Mouse (Mus musculus): ENCODE data around the gene Flt4.
A peak's percentile ranks its signal among the peaks of the same experiment; 100 is the strongest.

The Flt4 gene

DNA sequence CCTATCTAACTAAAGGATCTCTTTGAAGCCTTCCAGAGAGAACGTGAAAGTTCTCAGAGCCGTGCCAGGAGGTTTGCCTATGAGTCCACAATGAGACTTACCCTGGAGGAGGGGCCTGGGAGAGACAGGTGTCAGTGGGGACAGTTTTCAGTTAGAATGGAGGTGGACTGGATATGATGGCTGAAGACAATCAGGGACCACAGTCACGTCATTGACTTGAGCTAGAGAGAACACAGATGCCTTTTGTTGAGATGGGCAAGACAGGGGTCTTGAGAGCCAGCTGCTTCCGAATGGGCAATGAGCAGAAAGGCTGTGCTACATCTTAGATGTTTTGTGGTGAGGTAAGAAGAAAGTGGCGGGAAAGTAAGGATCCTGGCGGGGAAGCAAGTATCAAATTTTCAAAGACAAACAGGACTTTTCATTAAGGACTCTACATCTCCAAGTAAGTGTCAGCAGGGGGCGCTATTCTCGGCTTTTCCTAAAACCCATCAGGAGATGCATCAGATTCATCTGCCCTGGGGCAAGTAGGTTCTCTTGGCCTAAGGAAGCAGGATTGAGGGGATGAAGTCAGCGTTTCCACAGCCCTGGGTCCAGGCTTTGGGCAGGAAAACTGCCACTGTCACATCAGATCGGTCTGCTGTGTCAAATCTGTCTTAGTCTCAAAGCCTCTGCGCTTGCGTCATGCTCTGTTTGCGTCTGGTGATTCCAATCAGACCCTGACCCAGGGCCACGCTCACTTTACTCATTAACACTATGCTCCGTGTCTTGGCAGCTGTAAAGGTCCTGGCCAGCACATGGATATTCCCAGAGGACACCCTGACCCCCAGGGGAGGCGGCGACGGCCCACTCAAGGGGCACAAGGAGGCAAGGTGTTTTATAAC, 41.3 kb downstream of the Flt4 start:
- DNase-seq, result peak; percentile 78

DNA sequence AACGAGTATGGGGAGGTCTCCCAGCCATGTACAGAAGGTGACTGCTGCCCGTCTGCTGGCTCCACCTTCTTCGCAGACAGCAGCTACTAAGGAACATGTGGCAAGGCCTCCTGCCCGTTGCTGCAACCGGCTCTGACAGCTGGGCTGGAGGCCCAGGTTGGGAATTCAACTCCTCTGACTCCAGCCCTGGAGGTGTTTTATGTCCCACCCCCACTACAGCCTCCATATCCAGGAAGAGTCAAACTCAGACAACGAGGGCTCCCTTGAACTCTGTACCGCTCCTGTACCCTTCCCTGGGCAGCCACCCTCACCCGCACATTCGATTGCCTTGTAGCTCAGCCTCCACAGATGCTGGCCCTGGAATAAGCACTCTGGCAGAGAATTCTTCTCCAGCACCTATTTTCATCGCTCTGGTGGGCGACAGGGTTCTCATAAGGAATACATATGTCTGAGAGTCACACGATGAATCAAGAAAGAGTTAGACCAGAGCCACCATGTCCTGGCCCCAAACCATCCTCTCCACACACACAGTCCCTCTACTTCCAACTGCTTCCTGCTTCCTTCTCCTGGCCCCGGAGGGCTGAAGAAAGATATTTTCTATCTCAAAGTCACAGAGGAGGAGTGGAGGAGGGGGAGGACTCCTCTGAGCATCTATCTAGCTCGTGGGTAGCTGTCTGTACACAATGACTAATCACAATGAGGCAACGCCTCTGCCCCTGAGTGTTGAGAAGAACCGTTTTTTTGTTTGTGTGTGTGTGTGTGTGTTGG, 42.1 kb downstream of the Flt4 start:
- no peak for DNase-seq

DNA sequence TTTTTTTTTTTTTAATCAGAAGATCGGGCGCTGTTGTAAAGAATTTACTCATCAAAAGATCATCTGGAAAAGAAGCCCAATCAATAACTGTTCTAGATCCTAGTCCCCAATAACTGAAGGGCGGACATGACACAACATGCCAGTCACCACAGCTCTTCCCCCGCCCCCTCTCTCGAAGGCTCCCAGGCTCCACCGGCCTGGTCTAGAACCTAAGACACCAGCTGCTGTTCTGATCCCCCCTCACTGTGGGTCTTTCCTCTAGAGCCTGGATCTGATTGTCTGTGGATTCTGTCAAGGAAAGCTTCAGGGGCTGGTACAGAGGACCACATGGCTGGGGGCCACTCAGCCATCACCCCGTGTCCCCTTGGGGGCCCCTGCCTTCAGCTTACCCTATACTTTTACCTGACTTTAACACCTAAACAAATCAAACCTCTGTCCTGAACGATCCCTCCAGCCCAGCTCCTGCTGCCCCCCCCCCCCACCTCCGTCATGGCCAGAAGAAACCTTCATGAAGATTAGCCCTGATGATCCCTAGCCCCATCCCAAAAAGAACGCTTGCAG, 42.8 kb downstream of the Flt4 start:
- DNase-seq, result no peak

DNA sequence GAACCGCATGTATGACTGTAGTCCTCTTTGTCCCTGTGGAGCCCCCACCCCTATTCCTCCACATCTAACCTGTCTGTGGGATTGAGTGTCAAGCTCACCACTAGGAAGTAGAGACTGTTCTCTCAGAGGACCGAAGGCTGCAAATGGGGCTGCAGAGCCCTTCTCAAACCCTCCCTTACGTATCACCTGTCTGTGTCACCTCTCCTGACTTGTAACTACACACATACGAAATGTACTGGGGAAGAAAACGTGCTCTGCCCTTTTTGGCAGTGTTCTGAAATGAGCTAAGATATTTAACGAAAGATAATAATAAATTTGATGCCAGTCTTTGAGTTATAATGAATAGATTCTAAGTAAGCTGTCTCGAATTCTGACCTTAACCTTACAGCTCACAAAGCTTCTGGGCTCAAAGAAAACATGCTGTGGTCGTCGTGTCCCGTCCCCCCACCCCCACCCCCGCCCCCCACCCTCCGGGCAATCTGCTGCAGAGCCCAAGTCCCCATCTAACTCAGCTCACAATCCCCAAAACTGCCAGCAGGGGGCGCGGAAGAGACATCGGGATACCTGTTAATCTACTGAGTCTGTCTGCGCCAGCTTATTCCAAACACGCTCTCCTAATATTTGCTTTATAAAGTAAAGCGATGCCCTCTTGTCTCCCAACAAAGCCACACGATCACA, 43.5 kb downstream of the Flt4 start:
- DNase-seq, result peak; percentile 92

DNA sequence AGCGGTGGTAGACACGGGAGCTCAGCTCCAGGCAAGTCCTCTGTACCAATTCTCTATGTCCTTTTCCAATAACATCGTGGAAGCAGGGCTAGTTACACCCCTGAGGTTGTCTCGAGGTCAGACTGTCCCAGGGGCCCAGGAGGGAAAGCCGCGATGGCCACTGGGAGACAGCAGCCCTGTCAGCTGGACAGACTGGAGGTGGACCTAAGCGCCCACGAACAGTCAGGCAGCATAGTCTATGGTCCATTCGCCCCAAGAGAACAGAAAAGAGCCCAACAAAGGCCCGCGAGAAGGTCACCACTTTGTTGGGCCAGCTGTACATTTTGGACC, 44.0 kb downstream of the Flt4 start:
- no peak for DNase-seq

DNA sequence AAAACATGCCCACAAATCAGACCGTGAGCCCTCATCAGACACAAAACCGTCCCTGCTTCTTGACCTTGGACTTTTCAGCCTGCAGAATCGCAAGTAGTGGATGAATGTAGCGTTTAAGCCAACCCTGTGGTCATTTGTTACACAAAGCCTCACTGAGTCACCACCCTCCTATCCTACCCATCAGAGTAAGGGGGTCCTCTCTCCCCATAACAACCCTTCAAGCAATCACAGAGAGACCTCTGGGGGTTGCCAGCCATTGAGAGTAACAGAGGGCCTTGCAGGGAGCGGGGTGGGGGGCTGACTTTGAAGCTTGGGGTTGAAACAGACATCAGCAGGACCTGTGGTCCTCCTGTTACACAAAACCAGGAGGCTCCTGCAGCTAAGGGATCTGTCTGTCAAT, 45.6 kb downstream of the Flt4 start:
- DNase-seq, result no peak

DNA sequence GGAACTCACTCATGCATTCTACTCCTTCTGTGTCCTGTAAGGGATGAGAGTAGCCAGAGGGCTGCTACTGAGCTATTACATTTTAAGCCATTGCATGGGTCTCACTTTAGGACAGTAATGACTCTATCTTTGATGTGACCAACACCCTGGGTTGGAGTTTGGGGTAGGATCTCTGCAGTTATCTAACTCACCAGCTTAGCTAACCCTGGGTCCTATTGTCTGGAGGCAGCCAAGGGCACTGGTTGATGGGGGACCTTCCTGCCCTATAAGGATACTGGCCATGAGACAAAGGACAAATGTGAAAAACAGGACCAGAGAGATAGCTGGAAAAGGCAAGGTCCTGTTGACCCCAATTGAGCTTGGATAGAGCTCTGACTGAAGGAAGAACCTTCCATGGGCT, 46.4 kb downstream of the Flt4 start:
- no peak for DNase-seq

DNA sequence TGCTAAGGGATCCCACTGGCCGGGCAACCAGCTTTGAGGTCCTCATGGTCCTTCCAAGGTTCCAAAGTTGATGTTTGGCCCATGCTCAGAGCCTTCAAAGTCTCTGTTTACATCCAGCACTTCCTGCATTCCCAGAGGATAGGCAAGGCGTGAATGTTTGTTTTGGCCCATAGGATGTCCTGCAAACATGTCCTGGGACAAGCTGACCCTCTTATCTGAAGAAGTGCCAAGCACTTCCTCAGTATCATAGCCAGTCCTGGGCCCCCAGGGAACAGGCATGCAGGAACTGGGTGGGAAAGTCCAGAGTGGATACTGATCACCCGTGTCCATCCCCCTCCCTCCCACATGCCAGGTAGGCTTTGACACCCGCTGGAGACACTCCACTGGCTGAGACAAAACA, 49.0 kb downstream of the Flt4 start:
- DNase-seq, result no peak

DNA sequence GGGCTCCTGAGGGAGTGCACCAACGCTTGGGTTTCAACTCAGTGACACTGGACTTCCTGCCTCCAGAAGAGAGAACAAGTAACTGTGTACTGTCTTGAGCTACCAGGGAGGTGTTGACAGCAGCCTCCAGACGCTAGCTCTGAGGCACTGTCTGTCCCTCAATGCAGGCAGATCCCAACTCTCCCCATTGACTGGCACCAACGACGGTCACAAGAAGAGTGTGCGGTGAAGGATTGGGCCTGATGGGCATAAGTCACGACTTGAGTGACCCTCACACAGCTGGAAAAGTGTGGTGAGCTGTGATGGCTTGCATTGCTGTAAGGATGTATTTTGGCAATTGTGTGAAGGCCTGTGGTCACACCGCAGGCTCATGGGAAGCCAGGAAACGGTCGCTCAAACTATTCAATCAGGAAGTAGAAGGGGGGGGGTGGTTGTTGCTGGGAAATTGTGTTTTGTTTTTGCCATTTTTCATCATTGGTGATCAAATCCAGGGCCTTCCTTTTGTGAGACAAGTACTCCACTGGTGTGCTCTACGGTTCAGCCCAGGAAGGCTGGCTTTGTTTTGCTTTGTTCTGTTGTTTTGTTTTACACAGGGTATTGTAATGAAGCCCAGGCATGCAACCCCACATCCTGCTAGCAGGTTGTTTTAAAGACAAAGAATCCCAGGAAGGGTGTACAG, 49.9 kb downstream of the Flt4 start:
- no peak for DNase-seq

DNA sequence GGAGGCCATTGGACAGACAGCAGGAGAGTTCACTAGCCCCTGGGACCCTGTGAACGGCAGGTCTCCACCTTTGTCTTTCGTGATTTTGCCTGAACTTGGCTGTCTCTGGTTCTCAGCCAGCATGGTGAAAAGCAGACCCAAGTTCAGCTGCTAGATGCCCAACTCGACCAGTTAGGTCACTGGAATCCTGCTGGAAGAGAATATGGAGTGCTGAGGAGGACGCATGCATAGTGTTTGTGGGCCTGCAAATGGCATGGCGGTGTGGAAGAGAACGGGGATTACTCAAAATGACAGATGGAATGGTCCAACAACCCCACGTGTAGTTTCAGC, 50.4 kb downstream of the Flt4 start:
- no peak for DNase-seq

DNA sequence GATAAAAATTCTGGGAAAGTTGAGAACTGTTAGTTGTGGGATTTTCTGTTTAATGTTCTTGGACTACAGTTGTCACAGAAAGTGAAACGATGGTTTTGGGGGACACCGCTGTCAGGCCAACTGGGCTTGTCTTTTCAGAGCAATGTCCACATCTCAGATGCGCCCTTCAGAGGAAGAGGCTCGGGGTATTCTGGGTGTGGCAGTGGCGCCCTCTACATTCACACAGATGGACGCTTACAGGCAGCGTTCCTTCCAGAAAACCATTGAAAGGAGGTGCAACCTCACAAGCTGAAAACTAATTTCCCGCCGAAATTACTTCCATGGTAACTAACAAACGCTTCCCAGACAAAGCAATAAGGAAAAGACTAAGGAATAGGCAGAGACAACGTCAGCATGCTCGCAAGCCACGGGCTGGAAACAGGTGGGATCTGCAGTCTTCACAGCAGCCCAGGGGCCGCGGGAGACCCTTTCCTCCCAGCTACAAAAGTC, 53.3 kb downstream of the Flt4 start:
- no peak for DNase-seq

DNA sequence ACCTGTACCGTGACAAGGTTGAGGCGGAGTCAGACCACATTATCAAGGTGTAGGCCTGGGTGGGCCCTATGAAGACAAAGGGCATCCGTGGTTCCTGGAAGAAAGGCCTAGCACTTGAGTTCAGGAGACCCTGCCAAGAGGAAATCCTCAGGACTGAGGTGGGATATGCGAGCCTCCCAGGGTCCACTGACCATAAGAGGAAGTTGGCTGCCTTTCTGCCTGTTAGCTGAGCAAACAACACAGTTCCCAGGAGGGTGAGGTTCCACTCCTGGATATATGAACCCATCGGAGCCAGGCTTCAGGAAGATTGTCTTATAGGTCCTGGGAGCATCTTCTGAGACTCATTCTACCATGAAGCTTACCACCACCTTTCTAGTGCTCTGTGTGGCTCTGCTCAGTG, 54.2 kb downstream of the Flt4 start, which contains the start of gene Scgb3a1:
Gene Scgb3a1 (plus strand): TSS at position 301 of the 400 bp plus-strand sequence.
- no peak for DNase-seq

DNA sequence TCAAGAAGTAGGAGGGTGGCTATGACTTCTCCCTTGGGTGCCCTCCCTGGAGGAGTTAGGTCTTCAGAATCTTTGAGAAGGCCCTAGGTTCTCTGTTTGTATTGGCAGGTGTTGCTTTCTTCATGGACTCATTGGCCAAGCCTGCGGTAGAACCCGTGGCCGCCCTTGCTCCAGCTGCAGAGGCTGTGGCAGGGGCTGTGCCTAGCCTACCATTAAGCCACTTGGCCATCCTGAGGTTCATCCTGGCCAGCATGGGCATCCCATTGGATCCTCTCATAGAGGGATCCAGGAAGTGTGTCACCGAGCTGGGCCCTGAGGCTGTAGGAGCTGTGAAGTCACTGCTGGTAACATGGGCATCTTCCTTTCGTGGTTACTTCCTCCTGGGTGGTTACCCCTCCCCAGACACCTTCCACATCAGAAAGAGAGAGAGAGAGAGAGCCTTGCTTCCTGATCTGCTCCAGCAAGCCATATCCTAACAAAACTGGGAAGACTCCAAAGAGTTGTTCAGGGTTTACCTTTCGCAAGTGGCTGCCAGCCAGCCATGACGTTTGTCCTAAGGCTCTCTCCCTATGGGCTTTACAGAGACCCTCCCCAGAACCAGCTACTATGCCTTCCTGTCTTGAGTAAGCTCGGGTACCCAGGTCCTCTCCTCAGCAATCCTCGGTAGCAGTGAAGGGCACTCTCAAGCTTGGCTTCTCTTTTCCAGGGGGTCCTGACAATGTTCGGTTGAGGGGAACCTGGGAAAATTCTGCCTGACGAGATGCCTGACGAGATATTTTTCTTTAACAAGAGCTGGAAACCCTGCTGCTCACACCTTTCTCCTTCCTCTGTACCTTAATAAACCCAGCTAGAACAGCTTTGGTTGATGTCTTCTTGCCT, 55.4 kb downstream of the Flt4 start:
- no peak for DNase-seq

DNA sequence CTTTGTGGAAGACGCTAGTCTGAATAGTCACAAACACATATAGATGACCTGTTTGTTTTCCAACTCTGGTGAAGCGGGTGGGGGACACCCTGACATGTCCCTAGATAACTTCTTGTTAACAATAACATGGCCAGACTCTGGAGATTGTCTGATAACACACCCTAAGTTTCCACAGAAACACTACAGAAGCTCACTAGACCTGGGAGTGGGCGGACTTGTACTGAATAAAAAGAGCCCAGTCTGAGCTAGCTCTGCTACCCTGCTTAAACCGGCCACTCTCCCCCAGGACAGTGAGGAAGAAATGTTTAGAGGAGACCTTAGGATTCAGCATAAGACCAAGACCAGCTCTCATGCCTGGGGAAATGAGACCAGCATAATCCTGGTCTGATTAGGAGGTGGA, 56.4 kb downstream of the Flt4 start:
- DNase-seq, result no peak

DNA sequence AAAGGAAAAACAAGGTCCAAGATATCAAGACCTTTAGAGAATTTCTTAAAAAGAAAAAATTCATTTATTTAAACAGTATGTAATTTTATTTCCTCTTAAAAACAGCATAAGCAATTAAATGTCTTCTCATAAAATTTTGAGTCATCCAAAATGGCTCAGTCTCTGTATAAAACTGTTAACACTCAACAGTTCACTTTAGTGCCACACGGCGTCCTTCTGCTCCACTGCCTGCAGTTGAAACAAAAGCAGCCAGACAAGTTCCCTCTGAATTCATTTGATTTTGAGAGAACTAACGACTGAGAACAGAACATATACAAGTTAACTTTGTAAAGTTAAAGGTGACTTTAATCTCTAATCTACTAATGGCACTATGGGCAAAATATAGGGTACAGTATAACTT, 64.4 kb downstream of the Flt4 start:
- DNase-seq, result no peak

DNA sequence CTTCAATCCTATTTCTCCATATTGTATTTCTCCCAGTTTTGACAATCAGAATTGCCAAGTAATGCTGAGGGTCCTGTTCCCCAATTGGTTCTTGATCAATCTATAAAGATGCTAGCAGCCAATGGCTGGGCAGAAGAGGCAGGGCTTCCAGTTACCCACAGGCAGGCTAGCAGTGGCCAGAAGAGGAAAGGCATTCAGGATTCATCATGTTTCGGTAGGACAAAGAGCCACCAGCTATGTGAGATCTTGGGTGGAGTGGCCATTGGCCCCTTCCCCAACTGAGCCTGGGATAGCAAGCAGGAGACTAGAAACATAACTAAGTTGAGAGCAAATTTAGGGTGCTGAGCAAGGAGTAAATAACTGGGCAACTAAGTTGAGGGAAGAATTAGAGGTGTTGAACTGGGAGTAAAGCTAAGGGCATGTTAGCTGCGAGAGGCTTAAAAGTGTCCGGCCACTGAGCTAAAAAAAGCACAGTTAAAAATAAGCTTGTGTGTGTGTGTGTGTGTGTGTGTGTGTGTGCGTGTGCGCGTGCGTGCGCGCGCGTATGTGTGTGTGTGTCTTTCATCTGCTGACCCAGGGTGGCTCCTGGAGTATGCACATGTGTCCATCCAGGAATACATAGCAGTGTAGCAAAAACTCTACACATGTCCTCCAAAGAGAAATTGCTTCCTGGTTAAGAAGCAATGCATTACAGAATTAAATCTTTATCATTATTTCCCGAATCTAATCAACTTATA, 75.3 kb downstream of the Flt4 start:
- no peak for DNase-seq

DNA sequence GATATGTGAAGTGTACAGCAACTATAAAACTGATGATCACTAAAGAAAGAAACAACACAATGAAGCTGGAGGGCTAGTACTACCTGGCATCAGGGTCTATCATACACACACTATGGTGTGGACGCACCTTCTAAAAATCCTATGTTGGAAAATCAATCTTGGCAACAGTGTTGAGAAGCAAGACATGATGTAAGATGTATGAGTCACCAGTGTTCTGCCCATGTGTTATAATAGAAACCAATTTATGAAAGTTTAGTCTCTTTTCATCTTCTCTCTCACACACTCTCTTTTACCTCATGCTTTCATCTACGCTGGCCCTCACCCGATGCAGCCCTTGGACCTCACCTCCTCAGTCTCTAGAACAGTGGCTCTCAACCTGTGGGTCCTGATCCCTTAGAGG, 86.0 kb downstream of the Flt4 start:
- no peak for DNase-seq

DNA sequence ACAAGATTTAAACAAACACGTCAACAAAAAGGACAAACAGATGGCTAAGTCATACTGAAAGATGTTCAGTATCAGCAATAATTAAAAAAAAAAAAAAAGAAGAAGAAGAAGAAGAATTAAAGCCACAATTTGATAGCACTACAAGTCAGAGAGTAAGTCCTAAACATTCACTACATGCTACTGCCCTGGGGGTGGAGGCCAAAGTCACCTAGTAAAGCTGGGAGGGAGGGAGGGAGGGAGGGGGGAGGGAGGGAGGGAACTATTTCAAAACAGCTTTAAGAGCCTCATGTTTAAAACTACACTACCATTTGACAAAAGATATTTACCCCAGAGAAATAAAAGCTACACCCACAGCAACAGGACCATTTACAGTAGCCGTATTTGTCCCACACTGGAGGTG, 86.6 kb downstream of the Flt4 start:
- DNase-seq, result no peak

DNA sequence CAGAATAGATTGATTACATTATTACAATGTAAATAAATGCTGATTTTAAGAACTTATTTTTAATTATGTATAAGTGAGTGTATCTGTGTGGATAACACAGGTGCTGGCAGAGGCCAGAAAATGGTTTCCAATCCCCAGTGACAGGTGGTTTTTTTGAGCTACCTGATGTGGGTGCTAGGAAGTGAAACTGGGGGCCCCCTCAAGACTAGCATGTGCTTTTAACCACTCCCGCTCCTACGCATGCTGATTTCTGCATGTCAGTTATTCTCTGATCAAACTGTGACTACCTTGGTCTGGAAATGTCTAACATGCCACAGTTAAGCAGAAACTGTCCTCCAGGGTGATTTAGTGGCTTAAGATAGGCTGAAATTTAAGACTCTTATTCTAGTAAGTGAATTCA, 87.4 kb downstream of the Flt4 start:
- DNase-seq, result no peak

DNA sequence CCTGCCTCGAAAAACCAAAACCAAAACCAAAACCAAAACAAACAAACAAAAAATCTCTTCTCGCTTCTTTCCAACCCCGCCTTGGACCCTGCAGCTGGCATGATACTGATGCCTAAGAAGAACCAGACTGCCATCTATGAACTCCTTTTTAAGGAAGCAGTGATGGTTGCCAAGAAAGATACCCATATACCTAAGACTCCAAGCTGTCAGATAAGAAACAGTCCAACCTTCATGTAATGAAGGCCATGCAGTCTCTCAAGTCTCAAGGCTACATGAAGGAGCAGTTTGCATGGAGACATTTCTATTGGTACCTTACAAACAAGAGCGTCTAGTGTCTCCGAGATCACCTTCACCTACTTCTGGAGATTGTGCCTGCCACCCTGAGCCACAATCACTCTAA, 88.7 kb downstream of the Flt4 start:
- DNase-seq, result no peak

DNA sequence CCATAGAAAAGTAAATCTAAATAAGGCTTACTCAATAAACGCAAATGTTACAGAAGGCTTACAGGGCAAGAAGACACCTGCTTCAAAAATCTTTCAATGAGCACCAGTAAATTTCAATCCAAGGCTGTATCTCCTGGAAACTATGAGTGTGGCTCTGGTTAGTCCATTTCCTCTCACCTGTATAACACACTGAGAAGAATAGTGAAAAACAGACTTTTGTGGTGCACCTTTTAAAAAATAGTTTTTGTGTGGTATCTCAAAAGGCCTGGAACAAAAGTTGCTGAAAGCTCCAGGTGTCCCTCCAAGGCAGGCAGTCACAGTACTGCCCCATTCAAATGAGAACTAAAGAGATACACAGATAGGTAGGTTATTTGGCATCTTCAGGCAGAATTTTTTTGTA, 90.0 kb downstream of the Flt4 start:
- no peak for DNase-seq
